Mouse (Mus musculus) layer of hippocampus, adult 9-11 months (tissue): ENCODE measurements around the gene Kdelr3.
A peak's percentile ranks its signal among the peaks of the same experiment; 100 is the strongest.

ENCODE experiments used
- DNase-seq: peaks from one replicate; pipeline ENCODE4 v3.0.0; 2022

Kdelr3 gene

DNA sequence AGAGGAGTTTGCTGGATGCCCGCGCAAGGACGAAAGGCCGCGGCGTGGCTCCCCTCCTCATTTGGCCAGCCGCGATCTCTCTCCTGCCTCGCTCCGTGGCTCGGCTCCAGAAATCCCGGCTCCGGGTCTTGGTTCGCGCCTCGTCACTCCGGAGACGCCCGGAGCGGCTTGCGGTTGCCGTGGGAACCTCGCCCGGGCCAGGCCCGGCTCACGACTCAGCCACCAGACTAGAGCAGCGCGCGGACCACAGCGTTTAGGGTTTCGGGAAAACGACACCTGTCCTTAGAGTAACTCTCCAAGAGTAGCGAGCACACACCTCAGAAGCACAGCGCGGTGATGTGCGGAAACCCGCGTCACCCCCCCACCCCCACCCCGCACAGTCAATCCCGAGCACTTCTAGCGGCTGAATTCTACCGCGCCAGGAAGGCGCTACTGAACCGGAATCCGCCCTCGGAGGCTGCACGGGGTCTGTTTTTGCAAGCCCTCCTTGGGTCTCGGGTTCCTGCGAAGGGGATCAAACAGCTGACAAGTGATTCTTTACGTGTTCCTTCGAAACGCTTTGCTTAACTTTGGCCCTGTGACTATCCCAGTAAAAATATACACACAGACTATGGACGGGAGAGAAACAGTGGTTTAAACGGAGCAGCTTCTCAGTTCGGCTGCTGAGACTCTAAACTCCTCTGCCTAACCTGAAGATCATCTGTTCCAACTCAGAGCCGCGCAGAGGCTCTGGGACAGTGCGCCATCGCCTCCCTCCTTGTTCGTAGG lies 4.5 kb upstream of the Kdelr3 start:
- DNase-seq = peak; percentile 78

DNA sequence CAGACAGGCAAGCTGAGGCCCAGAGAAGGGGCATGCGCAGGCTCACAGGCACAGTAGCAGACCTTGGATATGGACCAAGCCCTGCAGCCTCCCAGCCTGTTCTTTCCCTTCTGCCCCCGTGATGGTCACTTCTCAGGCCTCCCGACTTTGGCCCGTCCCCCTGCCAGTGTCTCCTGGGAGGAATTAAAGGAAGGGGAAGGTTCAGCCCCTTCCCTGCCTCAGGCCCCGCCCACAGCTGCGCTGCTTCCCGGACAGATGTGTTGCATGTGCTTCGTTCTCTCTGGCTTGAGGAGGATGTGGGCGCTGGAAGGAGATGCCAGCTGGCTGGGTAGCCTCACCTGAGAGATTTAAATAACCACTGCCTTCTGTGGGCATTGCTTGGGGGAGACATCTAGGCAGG lies 2.3 kb upstream of the Kdelr3 start:
- DNase-seq = no peak

- no peak for DNase-seq
Observed at GRCm38 (mm10) chr15:79517710-79518109, 1.5 kb downstream of the Kdelr3 start.

GRCm38 (mm10) chr15:79518571-79518970 lies 2.4 kb downstream of the Kdelr3 start:
- DNase-seq = no peak

DNA sequence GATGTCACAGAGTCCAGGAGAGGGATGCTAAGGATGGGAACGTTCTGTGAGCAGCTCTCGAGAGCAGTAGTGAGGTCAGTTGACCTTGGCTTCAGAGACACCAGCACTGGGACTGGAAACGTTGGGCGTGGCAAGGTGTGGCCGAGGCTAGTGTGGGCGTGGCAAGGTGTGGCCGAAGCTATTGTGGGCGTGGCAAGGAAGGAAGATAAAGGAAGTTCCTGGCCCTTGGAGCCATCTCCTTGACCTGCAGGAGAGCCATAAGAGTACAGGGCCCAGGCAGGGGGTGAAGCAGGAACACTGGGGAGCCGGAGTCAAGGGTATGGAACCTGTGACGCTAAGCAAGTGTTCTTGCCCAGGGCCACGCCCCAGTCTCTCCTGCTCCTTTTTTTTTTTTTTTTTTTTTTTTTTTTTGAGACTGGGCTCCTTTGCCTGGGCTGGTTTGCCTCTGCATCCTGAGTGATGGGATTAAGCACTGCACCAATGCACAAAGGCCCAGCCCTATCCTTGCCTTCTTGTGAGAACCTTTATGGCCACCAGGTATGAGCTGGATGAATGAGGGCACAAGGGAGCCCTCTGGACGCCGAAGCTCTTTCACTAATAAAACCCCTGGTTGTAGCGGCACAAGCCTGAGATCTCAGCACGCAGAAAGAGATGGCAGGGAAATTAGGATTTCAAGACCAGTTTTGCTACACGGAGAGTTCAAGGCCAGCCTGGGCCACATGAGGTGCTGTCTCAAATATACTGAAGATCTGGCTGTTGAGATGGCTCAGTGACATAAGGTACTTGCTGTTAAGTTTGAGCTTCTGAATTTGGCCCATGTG lies 3.4 kb downstream of the Kdelr3 start:
- DNase-seq = no peak

GRCm38 (mm10) chr15:79525564-79525963 lies 9.4 kb downstream of the Kdelr3 start:
- DNase-seq = no peak

DNA sequence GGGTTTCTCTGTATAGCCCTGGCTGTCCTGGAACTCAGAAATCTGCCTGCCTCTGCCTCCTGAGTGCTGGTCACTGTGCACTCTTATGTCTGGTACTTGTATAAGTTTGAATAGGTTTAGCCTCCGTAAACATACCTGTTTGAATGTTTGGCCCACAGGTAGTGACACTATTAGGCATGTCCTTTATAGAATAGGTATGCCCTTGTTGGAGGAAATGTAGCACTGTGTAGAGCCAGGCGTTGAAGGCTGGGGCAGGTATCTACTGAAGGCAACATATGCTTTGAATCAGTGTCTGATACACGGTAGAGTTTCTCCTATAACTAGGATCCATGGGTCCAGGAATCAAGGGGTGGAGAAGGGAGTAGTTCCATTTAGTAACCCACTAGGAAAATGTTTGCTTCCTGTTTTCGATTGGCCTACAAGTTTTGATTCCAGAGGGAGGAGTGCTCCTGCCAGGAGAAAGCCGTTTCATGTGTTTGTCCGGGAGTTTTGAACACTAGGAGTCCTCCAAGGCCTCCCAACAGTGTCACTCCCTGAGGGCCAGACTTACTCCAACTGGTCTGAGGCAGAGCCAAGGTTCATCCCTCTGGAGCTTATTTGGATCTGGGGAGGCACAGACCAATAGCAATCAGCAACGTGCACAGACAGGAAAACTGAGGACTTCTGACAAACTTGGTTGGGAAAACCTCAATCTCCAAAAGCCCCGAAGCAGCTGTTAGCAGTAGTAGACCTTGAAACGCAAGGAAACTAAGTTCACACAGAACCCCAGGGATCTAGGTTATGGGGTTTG lies 10.0 kb downstream of the Kdelr3 start:
- DNase-seq = no peak

DNA sequence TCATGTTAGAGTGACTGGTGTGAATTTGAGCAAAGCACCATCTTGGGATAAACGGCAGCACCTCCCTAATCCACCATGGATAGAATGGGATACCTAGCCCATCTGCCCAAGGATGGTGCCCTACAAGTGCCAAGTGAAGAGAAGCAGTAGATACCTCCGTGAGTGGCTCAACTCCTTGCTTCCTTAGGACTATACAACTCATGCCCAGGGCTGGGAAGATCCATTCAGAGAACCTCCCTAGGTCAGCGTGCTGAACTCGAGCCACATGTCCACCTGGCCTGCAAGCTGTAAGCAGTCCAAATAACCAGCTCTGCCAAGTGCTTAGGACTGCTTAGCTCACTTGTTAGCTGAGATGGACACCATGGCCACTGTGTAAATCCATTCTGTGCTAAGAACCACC lies 11.0 kb downstream of the Kdelr3 start:
- no peak for DNase-seq

GRCm38 (mm10) chr15:79527991-79528639 lies 11.9 kb downstream of the Kdelr3 start:
- no peak for DNase-seq

GRCm38 (mm10) chr15:79529935-79530334 lies 13.7 kb downstream of the Kdelr3 start:
- no peak for DNase-seq

- no peak for DNase-seq
Observed at GRCm38 (mm10) chr15:79533796-79534195, 17.6 kb downstream of the Kdelr3 start.

- no peak for DNase-seq
Observed at GRCm38 (mm10) chr15:79543968-79544367, 27.8 kb downstream of the Kdelr3 start.

- no peak for DNase-seq
Observed at GRCm38 (mm10) chr15:79545496-79545895, 29.3 kb downstream of the Kdelr3 start.

DNA sequence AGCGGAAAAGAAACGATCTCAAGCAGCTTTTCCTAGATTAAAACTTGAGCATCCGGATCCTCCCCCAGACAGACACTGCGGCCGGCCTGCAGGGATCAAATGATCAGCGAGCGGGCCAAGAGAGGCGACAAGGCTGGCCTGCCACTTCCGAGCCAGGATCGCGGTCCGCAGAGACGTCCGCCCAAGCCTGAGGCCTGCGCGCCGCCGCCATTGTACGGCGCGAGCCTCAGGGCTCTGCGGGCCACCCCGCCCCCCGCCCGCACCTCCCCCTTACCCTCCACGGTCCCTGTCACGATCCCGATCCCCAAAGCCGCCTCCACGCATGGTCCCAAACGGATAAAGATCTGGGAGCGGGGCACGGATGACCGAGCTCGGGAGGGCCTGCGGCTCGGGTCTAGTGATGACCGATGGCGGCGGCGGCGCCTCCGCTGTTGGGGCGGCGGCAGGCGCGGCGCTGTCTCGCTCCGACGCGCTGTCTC lies 29.7 kb downstream of the Kdelr3 start:
- DNase-seq = peak; percentile 56

- peak; percentile 97 for DNase-seq
Observed at GRCm38 (mm10) chr15:79546410-79547288, 30.4 kb downstream of the Kdelr3 start, which contains the start of gene Ddx17. Gene Ddx17, minus strand, starts transcription at chr15:79546741.

DNA sequence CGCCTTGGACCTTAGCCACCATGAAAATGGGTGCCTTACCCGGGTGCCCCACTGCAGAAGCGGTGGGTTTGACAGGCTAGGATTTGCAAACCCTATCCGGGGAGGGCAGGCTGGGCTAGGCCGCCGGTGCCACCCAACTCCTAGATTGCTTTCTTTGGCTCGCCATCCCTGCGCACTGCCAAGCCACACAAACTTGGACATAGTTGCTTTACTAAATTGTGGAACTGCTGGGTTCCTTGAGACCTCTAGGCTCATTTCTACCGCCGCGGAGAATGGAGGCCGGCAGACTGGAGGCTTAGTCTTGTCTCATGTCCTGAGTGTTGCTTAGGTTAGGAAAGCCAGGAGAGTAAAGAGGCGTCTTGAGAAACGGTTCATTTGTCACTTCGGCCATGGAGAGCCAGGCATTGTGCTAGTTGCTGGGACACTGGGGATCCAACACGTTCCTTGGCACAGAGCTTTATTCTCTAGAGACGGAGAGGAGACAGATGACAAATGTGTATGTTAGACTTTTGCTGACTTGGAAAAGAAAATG lies 31.1 kb downstream of the Kdelr3 start:
- DNase-seq = no peak

DNA sequence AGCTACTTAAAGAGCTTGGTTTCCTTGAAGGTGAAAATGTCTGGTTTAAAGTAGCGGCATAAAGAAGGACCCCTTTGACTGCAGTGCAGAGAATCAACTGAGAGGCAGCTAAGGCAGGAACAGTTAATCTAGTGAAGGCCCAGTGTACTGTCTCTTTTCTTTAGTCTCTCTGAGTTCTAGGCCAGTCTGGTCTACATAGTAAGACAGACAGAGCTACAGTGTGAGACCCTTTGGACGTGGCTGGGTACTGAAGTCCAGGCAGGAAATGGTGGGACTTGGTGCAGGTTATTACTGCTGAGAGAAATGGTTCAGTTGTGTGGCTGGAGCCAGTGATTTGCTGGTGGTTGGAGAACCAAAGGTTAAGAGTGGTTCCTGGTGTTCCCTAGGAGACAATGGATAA lies 32.0 kb downstream of the Kdelr3 start:
- no peak for DNase-seq

DNA sequence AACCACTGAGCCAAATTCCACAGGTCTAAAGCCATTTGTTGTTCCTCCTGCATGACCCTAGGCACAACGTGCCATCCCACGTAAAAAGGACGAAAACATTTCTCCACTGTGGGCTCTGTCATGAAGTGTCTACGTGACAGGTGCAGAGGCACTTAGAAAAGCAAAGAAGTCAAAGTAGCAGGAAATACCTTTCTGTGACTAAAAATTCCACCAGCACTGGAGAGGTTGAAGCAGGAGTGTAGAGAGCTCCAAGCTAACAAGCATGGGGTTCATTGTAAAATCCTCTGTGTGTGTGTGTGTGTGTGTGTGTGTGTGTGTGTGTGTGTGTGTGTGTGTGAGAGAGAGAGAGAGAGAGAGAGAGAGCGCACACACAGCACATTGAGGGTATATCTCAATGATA lies 36.4 kb downstream of the Kdelr3 start:
- DNase-seq = no peak

GRCm38 (mm10) chr15:79559649-79560048 lies 43.4 kb downstream of the Kdelr3 start:
- DNase-seq = no peak

GRCm38 (mm10) chr15:79562417-79562816 lies 46.2 kb downstream of the Kdelr3 start:
- DNase-seq = peak; percentile 46

DNA sequence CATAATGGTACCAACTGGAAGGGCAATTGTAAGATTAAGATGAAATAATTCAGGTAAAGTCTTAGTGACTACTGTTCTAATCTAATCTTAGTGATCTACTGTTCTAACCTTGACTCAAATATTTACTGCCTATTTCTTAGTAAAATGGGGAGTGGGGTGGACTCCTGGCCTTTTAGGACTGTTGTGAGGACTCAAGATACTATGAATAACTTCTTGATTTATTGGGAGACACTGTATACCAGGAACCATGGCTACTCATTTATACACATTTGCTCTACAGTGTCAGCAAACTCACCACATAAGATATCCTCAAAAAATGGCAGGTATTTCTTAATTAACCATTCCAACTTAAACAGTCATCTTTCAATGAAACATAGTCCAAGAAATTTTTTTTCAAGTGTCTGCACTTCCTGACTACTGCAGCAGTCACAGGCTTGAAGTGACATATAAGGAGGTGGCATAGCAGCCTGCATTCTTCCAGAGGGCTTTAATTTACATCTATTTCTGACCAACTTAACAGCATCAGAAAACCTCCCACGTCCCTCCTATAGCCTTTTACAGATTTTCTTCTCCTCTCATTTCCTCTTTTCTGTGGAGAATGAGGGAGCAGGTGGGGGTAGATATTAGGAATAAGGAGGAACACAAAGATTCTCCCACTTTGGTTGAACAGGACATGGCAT lies 59.5 kb downstream of the Kdelr3 start:
- DNase-seq = no peak
